Mouse (Mus musculus) midbrain, embryonic 10.5 days (tissue): ENCODE data around the gene Pdxdc1. TPM values are rescaled to one million over a fixed set of nuclear protein-coding genes. Genes with fewer than 3 reads are reported as not detected.
"Not testable (repeated sequence)": the region's sequence is repeated elsewhere in the genome, so short reads cannot be mapped to it uniquely, and the experiment has no call there.

ENCODE experiments used
- DNase-seq: peaks from one replicate; pipeline ENCODE4 v3.0.0-alpha.2; 2017; ENCODE audit warnings: low spot score
- H3K27ac ChIP-seq: fragments of 300-500 bp; sonication (generic); replicated peaks from 2 replicates; pipeline ENCODE4 v1.5.1; 2016; ENCODE audit warnings: mild to moderate bottlenecking
- H3K27me3 ChIP-seq: fragments of 300-500 bp; sonication (generic); 2 replicates; pipeline ENCODE4 v1.6.1; 2016; ENCODE audit warnings: low read depth, mild to moderate bottlenecking; ENCODE audit not compliant: poor library complexity, severe bottlenecking
- H3K36me3 ChIP-seq: fragments of 300-500 bp; sonication (generic); 2 replicates; pipeline ENCODE4 v1.6.1; 2016; ENCODE audit warnings: mild to moderate bottlenecking, moderate library complexity
- H3K4me1 ChIP-seq: fragments of 300-500 bp; sonication (generic); 2 replicates; pipeline ENCODE4 v1.6.1; 2016
- H3K4me3 ChIP-seq: fragments of 300-500 bp; sonication (generic); 2 replicates; pipeline ENCODE4 v1.5.1; 2016; ENCODE audit warnings: mild to moderate bottlenecking, moderate library complexity
- H3K9me3 ChIP-seq: fragments of 300-500 bp; sonication (generic); replicated peaks from 2 replicates; pipeline ENCODE4 v1.6.1; 2016; ENCODE audit warnings: mild to moderate bottlenecking
- WGBS: fragments of 180-500 bp; shearing (Covaris S2); methylation state at CpG from one replicate; pipeline ENCODE4 v1.1.7; 2016; 5-methylcytosine and 5-hydroxymethylcytosine counted together
- polyA plus RNA-seq: library from polyadenylated mRNA; unstranded; fragments of >200 nt; fragmentation: Nextera tagmentation; extraction: Ambion mirVana; gene quantifications from 2 replicates; pipeline ENCODE4 v1.2.1, GENCODE M21; 2016

Gene Pdxdc1
- polyA plus RNA-seq: 63.5 and 71.2 TPM in 2 replicates

GRCm38 (mm10) chr16:13902888-13903483 lies at the start of gene Pdxdc1, which contains the start of gene Mpv17l:
TSS of gene Pdxdc1 (minus strand) at chr16:13903131.
TSS of gene Mpv17l (plus strand) at chr16:13903161.
- no peaks in the 10 kb centered on the region for H3K27me3 ChIP-seq
- under 1% methylated on average over 47 of the region's 57 CpGs for WGBS
- peak; percentile 98 for DNase-seq

GRCm38 (mm10) chr16:13951245-13951644 lies 48.3 kb upstream of the Pdxdc1 start:
- DNase-seq: no peak
- H3K27ac ChIP-seq: no peak overlapping the region
- no peak overlapping the region for H3K4me3 ChIP-seq
- H3K36me3 ChIP-seq: no peaks in the 10 kb centered on the region
- no peaks in the 10 kb centered on the region for H3K4me1 ChIP-seq
- H3K9me3 ChIP-seq: no peaks in the 10 kb centered on the region
- H3K27me3 ChIP-seq: no peaks in the 10 kb centered on the region
- WGBS: 74% methylated on average over 3 of the region's 3 CpGs

More at GRCm38 (mm10) chr16:13902888-13903483, at the start of gene Pdxdc1, which contains the start of gene Mpv17l:
- H3K36me3 ChIP-seq: no peaks in the 10 kb centered on the region
- peak within 1 kb of the TSS; percentile 87 for H3K4me3 ChIP-seq
- H3K9me3 ChIP-seq: no peaks in the 10 kb centered on the region
- peak within 1 kb of the TSS; percentile 89 for H3K27ac ChIP-seq
- H3K4me1 ChIP-seq: peaks cover 17% of the 10 kb centered on the region

- no peak overlapping the region for H3K27ac ChIP-seq
- H3K36me3 ChIP-seq: no peaks in the 10 kb centered on the region
- WGBS: 91% methylated on average over 1 of the region's 1 CpGs
- peaks cover 3% of the 10 kb centered on the region for H3K4me1 ChIP-seq
- H3K9me3 ChIP-seq: no peaks in the 10 kb centered on the region
- no peak for DNase-seq
- no peak overlapping the region for H3K4me3 ChIP-seq
- H3K27me3 ChIP-seq: peaks cover 13% of the 10 kb centered on the region
Measured at GRCm38 (mm10) chr16:13946306-13946705, 43.4 kb upstream of the Pdxdc1 start.

- DNase-seq: no peak
- H3K27me3 ChIP-seq: peaks cover 22% of the 10 kb centered on the region
- WGBS: 84% methylated on average over 4 of the region's 4 CpGs
- H3K4me3 ChIP-seq: no peak overlapping the region
- H3K36me3 ChIP-seq: no peaks in the 10 kb centered on the region
- no peaks in the 10 kb centered on the region for H3K9me3 ChIP-seq
- H3K27ac ChIP-seq: no peak overlapping the region
- H3K4me1 ChIP-seq: peaks cover 14% of the 10 kb centered on the region
Measured at GRCm38 (mm10) chr16:13945153-13945552, 42.2 kb upstream of the Pdxdc1 start.

GRCm38 (mm10) chr16:13944752-13945151 lies 41.8 kb upstream of the Pdxdc1 start:
- H3K4me1 ChIP-seq: peaks cover 16% of the 10 kb centered on the region
- DNase-seq: no peak
- H3K27me3 ChIP-seq: peaks cover 25% of the 10 kb centered on the region
- H3K27ac ChIP-seq: no peak overlapping the region
- 84% methylated on average over 5 of the region's 5 CpGs for WGBS
- no peaks in the 10 kb centered on the region for H3K9me3 ChIP-seq
- H3K4me3 ChIP-seq: no peak overlapping the region
- H3K36me3 ChIP-seq: no peaks in the 10 kb centered on the region

GRCm38 (mm10) chr16:13944178-13944577 lies 41.2 kb upstream of the Pdxdc1 start:
- peaks cover 25% of the 10 kb centered on the region for H3K27me3 ChIP-seq
- WGBS: 86% methylated on average over 4 of the region's 4 CpGs
- no peak overlapping the region for H3K27ac ChIP-seq

GRCm38 (mm10) chr16:13940847-13941395 lies 38.0 kb upstream of the Pdxdc1 start:
- H3K36me3 ChIP-seq: no peaks in the 10 kb centered on the region
- peaks cover 16% of the 10 kb centered on the region for H3K4me1 ChIP-seq
- H3K27ac ChIP-seq: peak overlapping the region; percentile 70
- H3K4me3 ChIP-seq: peak overlapping the region; percentile 73
- H3K9me3 ChIP-seq: no peaks in the 10 kb centered on the region
- DNase-seq: no peak
- peaks cover 25% of the 10 kb centered on the region for H3K27me3 ChIP-seq
- WGBS: 5% methylated on average over 34 of the region's 34 CpGs

More at GRCm38 (mm10) chr16:13944178-13944577, 41.2 kb upstream of the Pdxdc1 start:
- Histone ChIP-seq H3K4me3 (no peak overlapping the region), H3K4me1 (peaks cover 16% of the 10 kb centered on the region), H3K36me3 (no peaks in the 10 kb centered on the region), H3K9me3 (no peaks in the 10 kb centered on the region)
- no peak for DNase-seq

- Histone ChIP-seq H3K36me3 (no peaks in the 10 kb centered on the region), H3K27me3 (peaks cover 25% of the 10 kb centered on the region), H3K27ac (peak overlapping the region; percentile 70), H3K9me3 (no peaks in the 10 kb centered on the region), H3K4me3 (peak overlapping the region; percentile 73), H3K4me1 (peaks cover 16% of the 10 kb centered on the region)
- WGBS: 6% methylated on average over 28 of the region's 28 CpGs
- DNase-seq: peak; percentile 64
Measured at GRCm38 (mm10) chr16:13940139-13940846, 37.4 kb upstream of the Pdxdc1 start.

- 84% methylated on average over 4 of the region's 4 CpGs for WGBS
Measured at GRCm38 (mm10) chr16:13927456-13928075, 24.6 kb upstream of the Pdxdc1 start.

GRCm38 (mm10) chr16:13922966-13923365 lies 20.0 kb upstream of the Pdxdc1 start:
- H3K27me3 ChIP-seq, H3K9me3 ChIP-seq, H3K4me1 ChIP-seq, H3K4me3 ChIP-seq, H3K27ac ChIP-seq, DNase-seq, H3K36me3 ChIP-seq: not testable (repeated sequence)
- 96% methylated on average over 5 of the region's 5 CpGs for WGBS

More at GRCm38 (mm10) chr16:13927456-13928075, 24.6 kb upstream of the Pdxdc1 start:
- Histone ChIP-seq H3K36me3 (no peaks in the 10 kb centered on the region), H3K9me3 (no peaks in the 10 kb centered on the region; the same call in 1 of the 2 replicates), H3K4me3 (no peak overlapping the region), H3K4me1 (no peaks in the 10 kb centered on the region), H3K27ac (no peak overlapping the region), H3K27me3 (no peaks in the 10 kb centered on the region)
- no peak for DNase-seq

GRCm38 (mm10) chr16:13922499-13922898 lies 19.6 kb upstream of the Pdxdc1 start:
- H3K9me3 ChIP-seq, H3K27ac ChIP-seq, H3K36me3 ChIP-seq, H3K4me1 ChIP-seq, H3K4me3 ChIP-seq, DNase-seq, H3K27me3 ChIP-seq: not testable (repeated sequence)
- 87% methylated on average over 3 of the region's 3 CpGs for WGBS

GRCm38 (mm10) chr16:13921781-13922180 lies 18.9 kb upstream of the Pdxdc1 start:
- H3K27ac ChIP-seq: no peak overlapping the region
- WGBS: 96% methylated on average over 7 of the region's 7 CpGs
- H3K4me3 ChIP-seq: no peak overlapping the region
- H3K9me3 ChIP-seq: peaks cover 5% of the 10 kb centered on the region; the same call in 1 of the 2 replicates
- H3K36me3 ChIP-seq: no peaks in the 10 kb centered on the region
- H3K4me1 ChIP-seq: no peaks in the 10 kb centered on the region
- no peaks in the 10 kb centered on the region for H3K27me3 ChIP-seq
- no peak for DNase-seq
